Comparison of ENCODE assay signal across 27 mouse cellular contexts in genomic region chr16:49679666-49680065, GRCm38 (mm10).
"Had no signal": no experiment of that assay in that cellular context is flagged by ENCODE, and none has a peak within 500 bp of the region (broad histone marks: within the 10 kb centered on the region; RNA-seq: fewer than 3 reads in every experiment).

No protein-coding gene starts in this region.

- H3K27me3 ChIP-seq: limb, embryonic 12.5 days; limb, embryonic 13.5 days; limb, embryonic 15.5 days; liver, embryonic 12.5 days; liver, embryonic 13.5 days; liver, embryonic 15.5 days; lung, embryonic 15.5 days; megakaryocyte, embryonic 14.5 days; midbrain, embryonic 12.5 days; midbrain, embryonic 13.5 days; midbrain, embryonic 15.5 days; neural tube, embryonic 12.5 days had no signal

- H3K27ac ChIP-seq: limb, embryonic 10.5 days; limb, embryonic 12.5 days; limb, embryonic 13.5 days; limb, embryonic 15.5 days; liver, embryonic 12.5 days; liver, embryonic 13.5 days; liver, embryonic 14.5 days; liver, embryonic 15.5 days; lung, embryonic 15.5 days; macrophage; midbrain, embryonic 10.5 days; midbrain, embryonic 12.5 days; midbrain, embryonic 13.5 days; midbrain, embryonic 15.5 days; neural tube, embryonic 12.5 days had no signal

- H3K4me1 ChIP-seq: limb, embryonic 10.5 days; liver, embryonic 12.5 days; liver, embryonic 13.5 days; liver, embryonic 15.5 days; lung, embryonic 15.5 days; megakaryocyte, embryonic 14.5 days; midbrain, embryonic 12.5 days; neural tube, embryonic 12.5 days had no signal

- DNase-seq: liver; liver, embryonic 13.5 days; liver, postnatal 0 days; lung, adult 18-20 months; lung, adult 2 months; lung, embryonic 14.5 days; lung, postnatal 10 days; lung, postnatal 14 days; lung, postnatal 36 days; lung, postnatal 4 days; midbrain, embryonic 14.5 days had no signal

- H3K4me3 ChIP-seq: limb, embryonic 10.5 days; limb, embryonic 12.5 days; limb, embryonic 13.5 days; limb, embryonic 15.5 days; liver, embryonic 12.5 days; liver, embryonic 13.5 days; liver, embryonic 15.5 days; lung, embryonic 15.5 days; megakaryocyte, embryonic 14.5 days; midbrain, embryonic 10.5 days; midbrain, embryonic 12.5 days; midbrain, embryonic 13.5 days; midbrain, embryonic 15.5 days; myocyte; neural tube, embryonic 12.5 days had no signal
